ENCODE assay signal across 8 mouse cellular contexts in genomic region chr8:108822841-108823266, GRCm38 (mm10).
DNase-seq lines count a peak whose midpoint lies in the region; ATAC-seq and TF ChIP-seq lines count a peak whose summit lies in the region.

No protein-coding gene starts in this region.

- no peaks in the 10 kb centered on the region for H3K9me3 ChIP-seq in limb, embryonic 13.5 days
- H3K9me3 ChIP-seq in limb, embryonic 10.5 days (replicated peaks), result no peaks in the 10 kb centered on the region
- H3K9me3 ChIP-seq in neural tube, embryonic 14.5 days (ENCODE audit: control insufficient read depth, low read length), result no peaks in the 10 kb centered on the region

- H3K27ac ChIP-seq in limb, embryonic 13.5 days, result no peak overlapping the region
- H3K27ac ChIP-seq in limb, embryonic 10.5 days, result no peak overlapping the region
- no peak overlapping the region for H3K27ac ChIP-seq in neural tube, embryonic 14.5 days (ENCODE audit: low read depth, low read length)
- H3K27ac ChIP-seq in cerebellum, adult 2 months (ENCODE audit: insufficient read depth, low read length), result no peak overlapping the region

- 0 out of 2 replicates have a peak, but pooled peaks cover 4% of the 10 kb centered on the region for H3K36me3 ChIP-seq in limb, embryonic 13.5 days
- H3K36me3 ChIP-seq in limb, embryonic 10.5 days, result peaks cover 16% of the 10 kb centered on the region
- no peaks in the 10 kb centered on the region for H3K36me3 ChIP-seq in neural tube, embryonic 14.5 days (ENCODE audit: control insufficient read depth, insufficient read depth, low read length)

- ATAC-seq in limb, embryonic 13.5 days (ENCODE audit: low FRiP score, low read depth), result 0 out of 2 replicates have a peak, but pooled peaks have one; percentile 34
- peak; percentile 50 for ATAC-seq in neural tube, embryonic 14.5 days (ENCODE audit: low read depth)
- no peak for ATAC-seq in megakaryocyte-erythroid progenitor cell, adult 5-6 weeks (replicated peaks; ENCODE audit: low FRiP score, low TSS enrichment, poor library complexity, severe bottlenecking)
- ATAC-seq in activated CD4-positive, CD25-positive, alpha-beta regulatory T cell, adult 4 months, result no peak

- no peak for TF ChIP-seq POLR2A in cerebellum, adult 2 months (IDR thresholded peaks at IDR 0.05; ENCODE audit: borderline replicate concordance, insufficient read depth, low read length)

- no peak overlapping the region for H3K9ac ChIP-seq in limb, embryonic 13.5 days
- H3K9ac ChIP-seq in neural tube, embryonic 14.5 days (replicated peaks; ENCODE audit: low read depth, low read length), result no peak overlapping the region

- no peak overlapping the region for H3K4me3 ChIP-seq in limb, embryonic 13.5 days
- no peak overlapping the region for H3K4me3 ChIP-seq in limb, embryonic 10.5 days
- no peak overlapping the region for H3K4me3 ChIP-seq in neural tube, embryonic 14.5 days (ENCODE audit: low read depth, low read length)
- H3K4me3 ChIP-seq in cerebellum, adult 2 months (replicated peaks; ENCODE audit: insufficient read depth, low read depth, low read length), result no peak overlapping the region

- no peak for DNase-seq in limb, embryonic 10.5 days (ENCODE audit: low spot score)
- DNase-seq in adrenal gland, adult 2 months, result peak; percentile 61
- peak; percentile 70 to 75 for DNase-seq in kidney, postnatal 4 days
- DNase-seq in cerebellum, adult 2 months, result no peak

- TF ChIP-seq CTCF in cerebellum, adult 2 months (IDR thresholded peaks at IDR 0.05; ENCODE audit: borderline replicate concordance, insufficient read depth, low read depth, low read length), result no peak

- no peaks in the 10 kb centered on the region for H3K27me3 ChIP-seq in limb, embryonic 13.5 days
- no peaks in the 10 kb centered on the region for H3K27me3 ChIP-seq in limb, embryonic 10.5 days (ENCODE audit: low read depth, poor library complexity, severe bottlenecking)
- H3K27me3 ChIP-seq in neural tube, embryonic 14.5 days (ENCODE audit: control insufficient read depth, insufficient read depth, low read length), result no peaks in the 10 kb centered on the region
- H3K27me3 ChIP-seq in cerebellum, adult 2 months (ENCODE audit: control insufficient read depth, insufficient read depth, low read length), result no peaks in the 10 kb centered on the region; the same call in 1 of the 2 replicates

- H3K4me2 ChIP-seq in limb, embryonic 13.5 days (replicated peaks), result peak overlapping the region; percentile 7
- no peak overlapping the region for H3K4me2 ChIP-seq in neural tube, embryonic 14.5 days (ENCODE audit: low read depth, low read length)

- peaks cover 74% of the 10 kb centered on the region for H3K4me1 ChIP-seq in limb, embryonic 13.5 days
- H3K4me1 ChIP-seq in limb, embryonic 10.5 days, result peaks cover 64% of the 10 kb centered on the region
- H3K4me1 ChIP-seq in neural tube, embryonic 14.5 days (ENCODE audit: control insufficient read depth, insufficient read depth, low read length), result peaks cover 48% of the 10 kb centered on the region
- no peaks in the 10 kb centered on the region; the same call in 1 of the 2 replicates for H3K4me1 ChIP-seq in cerebellum, adult 2 months (ENCODE audit: control insufficient read depth, insufficient read depth, low read length)

- WGBS in limb, embryonic 13.5 days, result 49% methylated on average over 15 of the region's 15 CpGs
- WGBS in limb, embryonic 10.5 days, result 88% methylated on average over 15 of the region's 15 CpGs
- 24% methylated on average over 15 of the region's 15 CpGs for WGBS in neural tube, embryonic 14.5 days
- 12% methylated on average over 15 of the region's 15 CpGs for WGBS in cerebellum, adult 2 months

Comparison
In these comparisons a context has a peak if more than half of its experiments do, and no peak if none do; other contexts are left out.
1. ATAC-seq: peak in limb, embryonic 13.5 days (single experiment) and neural tube, embryonic 14.5 days (single experiment); none in megakaryocyte-erythroid progenitor cell, adult 5-6 weeks (single experiment) and activated CD4-positive, CD25-positive, alpha-beta regulatory T cell, adult 4 months (single experiment).
2. DNase-seq: peak in adrenal gland, adult 2 months (single experiment) and kidney, postnatal 4 days (2 of 2); none in limb, embryonic 10.5 days (single experiment) and cerebellum, adult 2 months (0 of 2).